Mouse (Mus musculus) cortical plate, adult 2 months (tissue): Measurements from ENCODE around the gene Sbp.

Experiments
- CTCF ChIP-seq: fragments of 200-500 bp; IDR thresholded peaks from 2 replicates; pipeline ENCODE4 v1.5.1; 2011; ENCODE audit warnings: mild to moderate bottlenecking, control low read depth, low read length; ENCODE audit not compliant: insufficient read depth; ENCODE audit errors: extremely low read depth
- POLR2A ChIP-seq: fragments of 200-500 bp; IDR thresholded peaks from 2 replicates; pipeline ENCODE4 v1.6.1; 2011; ENCODE audit warnings: mild to moderate bottlenecking, low read length, control low read depth; ENCODE audit not compliant: insufficient read depth; ENCODE audit errors: extremely low read depth

- TF ChIP-seq CTCF (no peak), POLR2A (no peak)
Observed at GRCm38 (mm10) chr17:23925090-23925493, 16.4 kb upstream of the Sbp start.
